Mouse (Mus musculus) right cerebral cortex, postnatal 4 days (tissue): ENCODE measurements at regions not wholly inside any gene's neighbourhood (a gene's known extent, or its start where the extent isn't known, plus 50 kb on each side); places are given as distances from the start of the nearest gene placed in this dataset.

Experiments
- DNase-seq: peaks from one replicate; pipeline ENCODE4 v3.0.0-alpha.2; 2022

- DNase-seq = no peak
These were observed 137.7 kb downstream of the Ube2u start for GRCm38 (mm10) chr4:100616161-100616915.

- no peak for DNase-seq
These were observed 138.4 kb downstream of the Ube2u start for GRCm38 (mm10) chr4:100616916-100617488.

GRCm38 (mm10) chr4:100624656-100625055, 146.0 kb downstream of the Ube2u start:
- DNase-seq = no peak

GRCm38 (mm10) chr4:100626551-100626950, 147.9 kb downstream of the Ube2u start:
- no peak for DNase-seq

- DNase-seq = no peak
These were observed 142.1 kb upstream of the Cachd1 start for GRCm38 (mm10) chr4:100634388-100634787.

- DNase-seq = no peak
These were observed 138.9 kb upstream of the Cachd1 start for GRCm38 (mm10) chr4:100637597-100637996.

- DNase-seq = peak; percentile 5
These were observed 115.3 kb upstream of the Cachd1 start for GRCm38 (mm10) chr4:100661154-100661553.

- DNase-seq = peak; percentile 38
These were observed 111.7 kb upstream of the Cachd1 start for GRCm38 (mm10) chr4:100664619-100665264.

- no peak for DNase-seq
These were observed 105.9 kb upstream of the Cachd1 start for GRCm38 (mm10) chr4:100670553-100670952.

GRCm38 (mm10) chr4:100674916-100675315, 101.6 kb upstream of the Cachd1 start:
- DNase-seq = no peak

- DNase-seq = no peak
These were observed 92.7 kb upstream of the Cachd1 start for GRCm38 (mm10) chr4:100683757-100684156.

GRCm38 (mm10) chr4:100700002-100700401, 76.5 kb upstream of the Cachd1 start:
- no peak for DNase-seq

- no peak for DNase-seq
These were observed 76.1 kb upstream of the Cachd1 start for GRCm38 (mm10) chr4:100700418-100700817.

GRCm38 (mm10) chr4:100705960-100706359, 70.5 kb upstream of the Cachd1 start:
- DNase-seq = no peak

- no peak for DNase-seq
These were observed 69.3 kb upstream of the Cachd1 start for GRCm38 (mm10) chr4:100707125-100707524.

GRCm38 (mm10) chr4:100708247-100708646, 68.2 kb upstream of the Cachd1 start:
- no peak for DNase-seq

- no peak for DNase-seq
These were observed 62.2 kb upstream of the Cachd1 start for GRCm38 (mm10) chr4:100714240-100714639.

GRCm38 (mm10) chr4:100717601-100718000, 58.9 kb upstream of the Cachd1 start:
- DNase-seq = no peak

- peak; percentile 62 for DNase-seq
These were observed 53.9 kb upstream of the Cachd1 start for GRCm38 (mm10) chr4:100722532-100722931.

GRCm38 (mm10) chr4:100723053-100723452, 53.4 kb upstream of the Cachd1 start:
- no peak for DNase-seq

GRCm38 (mm10) chr4:100725811-100726210, 50.7 kb upstream of the Cachd1 start:
- DNase-seq = no peak

- no peak for DNase-seq
These were observed 50.0 kb upstream of the Cachd1 start for GRCm38 (mm10) chr4:100726496-100726895.
